Mouse (Mus musculus): ENCODE data around the gene Optc.

GRCm38 (mm10) chr1:133913018-133913417 lies 5.2 kb upstream of the Optc start:
- TF ChIP-seq CTCF (IDR thresholded peaks at IDR 0.05; ENCODE audit: borderline replicate concordance, extremely low read depth, insufficient read depth, insufficient read length) (no peak), POLR2A (IDR thresholded peaks at IDR 0.05; ENCODE audit: borderline replicate concordance, extremely low read depth, insufficient read depth, insufficient read length, poor library complexity, severe bottlenecking) (no peak)

Measured in brain, embryonic 14.5 days (tissue).